ENCODE assay signal across 29 mouse cellular contexts in the genomic region with DNA sequence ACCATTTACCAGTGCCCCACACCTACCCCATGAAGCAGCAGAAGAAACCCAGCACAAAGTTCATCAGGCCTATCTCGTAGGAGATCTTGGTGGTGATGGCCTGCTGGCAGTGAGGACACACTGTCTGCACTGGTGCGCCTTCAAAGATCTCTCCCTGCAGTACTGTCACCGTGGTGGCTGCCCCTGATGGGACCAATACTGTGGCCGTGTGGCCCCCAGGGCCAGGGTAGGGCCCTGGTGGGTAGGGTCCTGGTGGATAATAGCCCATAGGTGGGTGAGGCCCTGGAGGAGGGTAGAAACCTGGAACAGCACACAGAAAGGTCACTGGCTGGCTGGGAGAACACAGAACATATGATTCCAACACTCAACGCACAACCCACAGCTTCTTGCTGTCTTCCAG. TPM values are rescaled to one million over a fixed set of nuclear protein-coding genes. Genes with fewer than 3 reads are reported as not detected.
DNase-seq lines count a peak whose midpoint lies in the region; ATAC-seq and TF ChIP-seq lines count a peak whose summit lies in the region.
"Had no signal": no experiment of that assay in that cellular context is flagged by ENCODE, and none has a peak within 500 bp of the region (broad histone marks: within the 10 kb centered on the region; RNA-seq: fewer than 3 reads in every experiment).

No protein-coding gene starts in this region.

- ATAC-seq in heart, embryonic 12.5 days (ENCODE audit: insufficient number of reproducible peaks, low FRiP score) = no peak
- 0 out of 2 replicates have a peak, but pooled peaks have one; percentile 15 for ATAC-seq in kidney, embryonic 15.5 days (replicated peaks; ENCODE audit: low FRiP score)
- ATAC-seq in liver, embryonic 13.5 days (ENCODE audit: low read depth) = peak; percentile 36; the same call in 1 of the 2 replicates
- no peak for ATAC-seq in liver, postnatal 0 days
- peak; percentile 20; the same call in 1 of the 2 replicates for ATAC-seq in megakaryocyte progenitor cell, adult 5-6 weeks (replicated peaks; ENCODE audit: poor library complexity)
- ATAC-seq: CD4-positive, CD25-positive, alpha-beta regulatory T cell, adult 4 months; forebrain, embryonic 15.5 days; inflammation-experienced regulatory T-cells, adult 6 months had no signal

- no peak overlapping the region for H3K27ac ChIP-seq in heart, embryonic 10.5 days
- no peak overlapping the region for H3K27ac ChIP-seq in heart, embryonic 12.5 days (ENCODE audit: poor library complexity, severe bottlenecking)
- H3K27ac ChIP-seq in kidney, embryonic 15.5 days = no peak overlapping the region
- no peak overlapping the region for H3K27ac ChIP-seq in liver, embryonic 13.5 days
- no peak overlapping the region for H3K27ac ChIP-seq in liver, postnatal 0 days (ENCODE audit: low read depth)
- H3K27ac ChIP-seq: embryonic facial prominence, embryonic 10.5 days; embryonic facial prominence, embryonic 13.5 days; forebrain, embryonic 12.5 days; forebrain, embryonic 15.5 days; heart, embryonic 15.5 days; hindbrain, embryonic 10.5 days; hindbrain, embryonic 15.5 days had no signal

- H3K27me3 ChIP-seq in heart, embryonic 10.5 days (ENCODE audit: insufficient read depth, poor library complexity, severe bottlenecking) = no peaks in the 10 kb centered on the region
- H3K27me3 ChIP-seq in heart, embryonic 12.5 days (replicated peaks) = no peaks in the 10 kb centered on the region
- no peaks in the 10 kb centered on the region for H3K27me3 ChIP-seq in kidney, embryonic 15.5 days
- no peaks in the 10 kb centered on the region for H3K27me3 ChIP-seq in liver, embryonic 13.5 days
- H3K27me3 ChIP-seq in liver, postnatal 0 days (ENCODE audit: insufficient read depth, low read length) = no peaks in the 10 kb centered on the region
- H3K27me3 ChIP-seq: embryonic facial prominence, embryonic 13.5 days; forebrain, embryonic 12.5 days; forebrain, embryonic 15.5 days; heart, embryonic 15.5 days; hindbrain, embryonic 15.5 days had no signal

- H3K36me3 ChIP-seq in heart, embryonic 10.5 days = peaks cover 75% of the 10 kb centered on the region
- H3K36me3 ChIP-seq in heart, embryonic 12.5 days = peaks cover 74% of the 10 kb centered on the region
- peaks cover 82% of the 10 kb centered on the region for H3K36me3 ChIP-seq in kidney, embryonic 15.5 days
- H3K36me3 ChIP-seq in liver, embryonic 13.5 days = peaks cover 66% of the 10 kb centered on the region
- H3K36me3 ChIP-seq in liver, postnatal 0 days (replicated peaks; ENCODE audit: insufficient read depth, low read length) = peaks cover 63% of the 10 kb centered on the region

- no peak overlapping the region for H3K4me3 ChIP-seq in heart, embryonic 10.5 days
- no peak overlapping the region for H3K4me3 ChIP-seq in heart, embryonic 12.5 days
- H3K4me3 ChIP-seq in kidney, embryonic 15.5 days (replicated peaks) = no peak overlapping the region
- H3K4me3 ChIP-seq in liver, embryonic 13.5 days (replicated peaks) = no peak overlapping the region
- H3K4me3 ChIP-seq in liver, postnatal 0 days (ENCODE audit: low read depth, low read length) = no peak overlapping the region
- H3K4me3 ChIP-seq: embryonic facial prominence, embryonic 10.5 days; embryonic facial prominence, embryonic 13.5 days; erythroblast, embryonic 14.5 days; forebrain, embryonic 12.5 days; forebrain, embryonic 15.5 days; heart, embryonic 15.5 days; hindbrain, embryonic 10.5 days; hindbrain, embryonic 15.5 days had no signal

- 89% methylated on average over 5 of the region's 5 CpGs for WGBS in heart, embryonic 10.5 days
- 93% methylated on average over 5 of the region's 5 CpGs for WGBS in heart, embryonic 12.5 days
- WGBS in kidney, embryonic 15.5 days = 93% methylated on average over 5 of the region's 5 CpGs
- WGBS in liver, embryonic 13.5 days (ENCODE audit: insufficient replicate concordance) = 83% methylated on average over 5 of the region's 5 CpGs
- WGBS in liver, postnatal 0 days (ENCODE audit: insufficient replicate concordance) = 84% methylated on average over 5 of the region's 5 CpGs

- H3K4me2 ChIP-seq in heart, embryonic 12.5 days = no peak overlapping the region
- no peak overlapping the region for H3K4me2 ChIP-seq in kidney, embryonic 15.5 days
- H3K4me2 ChIP-seq in liver, embryonic 13.5 days = no peak overlapping the region
- no peak overlapping the region for H3K4me2 ChIP-seq in liver, postnatal 0 days (ENCODE audit: low read depth, low read length)
- H3K4me2 ChIP-seq: embryonic facial prominence, embryonic 13.5 days; forebrain, embryonic 12.5 days; forebrain, embryonic 15.5 days; heart, embryonic 11.5 days; heart, embryonic 15.5 days; hindbrain, embryonic 15.5 days had no signal

- H3K4me1 ChIP-seq in heart, embryonic 10.5 days = peaks cover 8% of the 10 kb centered on the region; the same call in 1 of the 2 replicates
- peaks cover 22% of the 10 kb centered on the region for H3K4me1 ChIP-seq in heart, embryonic 12.5 days (replicated peaks)
- peaks cover 5% of the 10 kb centered on the region; the same call in 1 of the 2 replicates for H3K4me1 ChIP-seq in kidney, embryonic 15.5 days
- peaks cover 8% of the 10 kb centered on the region for H3K4me1 ChIP-seq in liver, embryonic 13.5 days (replicated peaks)
- peaks cover 7% of the 10 kb centered on the region for H3K4me1 ChIP-seq in liver, postnatal 0 days (ENCODE audit: insufficient read depth)
- H3K4me1 ChIP-seq: embryonic facial prominence, embryonic 10.5 days; forebrain, embryonic 12.5 days; hindbrain, embryonic 10.5 days had no signal

- no peak for TF ChIP-seq EP300 in liver, postnatal 0 days (IDR thresholded peaks at IDR 0.05; ENCODE audit: low read depth)

- no peak overlapping the region for H3K9ac ChIP-seq in heart, embryonic 12.5 days
- no peak overlapping the region for H3K9ac ChIP-seq in kidney, embryonic 15.5 days
- H3K9ac ChIP-seq in liver, embryonic 13.5 days = no peak overlapping the region
- no peak overlapping the region for H3K9ac ChIP-seq in liver, postnatal 0 days (replicated peaks)
- H3K9ac ChIP-seq: embryonic facial prominence, embryonic 13.5 days; forebrain, embryonic 12.5 days; forebrain, embryonic 15.5 days; heart, embryonic 15.5 days; hindbrain, embryonic 15.5 days had no signal

- peak; percentile 73 for DNase-seq in heart, embryonic 10.5 days (ENCODE audit: low spot score)
- DNase-seq in kidney, postnatal 36 days = no peak
- no peak for DNase-seq in liver, embryonic 13.5 days
- no peak for DNase-seq in liver, postnatal 0 days
- no peak for DNase-seq in adrenal gland, adult 8-10 months
- DNase-seq: adrenal gland, adult 2 months; adrenal gland, postnatal 25 days; cerebellum, adult 8-10 months; cerebellum, postnatal 10 days; cerebellum, postnatal 36 days; embryo, embryonic 11 days; gastrocnemius, postnatal 10 days; heart, adult 18-20 months; heart, postnatal 10 days; heart, postnatal 36 days had no signal

- TF ChIP-seq CTCF in liver, postnatal 0 days (IDR thresholded peaks at IDR 0.05; ENCODE audit: low read depth) = no peak

- H3K9me3 ChIP-seq in heart, embryonic 10.5 days = no peaks in the 10 kb centered on the region
- no peaks in the 10 kb centered on the region for H3K9me3 ChIP-seq in heart, embryonic 12.5 days (replicated peaks)
- H3K9me3 ChIP-seq in kidney, embryonic 15.5 days (replicated peaks) = no peaks in the 10 kb centered on the region
- no peaks in the 10 kb centered on the region for H3K9me3 ChIP-seq in liver, embryonic 13.5 days (replicated peaks)
- no peaks in the 10 kb centered on the region for H3K9me3 ChIP-seq in liver, postnatal 0 days (ENCODE audit: low read length)
- H3K9me3 ChIP-seq: embryonic facial prominence, embryonic 10.5 days; embryonic facial prominence, embryonic 13.5 days; forebrain, embryonic 12.5 days; forebrain, embryonic 15.5 days; heart, embryonic 15.5 days; hindbrain, embryonic 10.5 days; hindbrain, embryonic 15.5 days had no signal

RNA-seq across cellular contexts. Expression of a gene that starts 21.4 kb away (rescaled TPM):
- polyA plus RNA-seq in heart, embryonic 10.5 days (2016; fragmentation: Nextera tagmentation; extraction: Ambion mirVana) = 121 and 152 TPM in 2 replicates
- 122 and 132 TPM in 2 replicates for polyA plus RNA-seq in heart, embryonic 12.5 days (2016; fragmentation: Nextera tagmentation; extraction: Ambion mirVana)
- polyA plus RNA-seq in kidney, embryonic 15.5 days (2015; fragmentation: Nextera tagmentation; extraction: Ambion mirVana) = 101 and 108 TPM in 2 replicates
- polyA plus RNA-seq in liver, embryonic 13.5 days (2015; fragmentation: Nextera tagmentation; extraction: Ambion mirVana) = 16.7 and 17.9 TPM in 2 replicates
- polyA plus RNA-seq in liver, postnatal 0 days (2015; fragmentation: Nextera tagmentation; extraction: Ambion mirVana) = 46.8 and 50.3 TPM in 2 replicates
- 10.3 and 12.2 TPM in 2 replicates for total RNA-seq in megakaryocyte progenitor cell, adult 5-6 weeks (2015)
- total RNA-seq in megakaryocyte progenitor cell, adult 5-6 weeks (2017) = 10.7 and 11.5 TPM in 2 replicates
- 100 to 1,000 TPM; 120 to 148 (median 143) TPM for total RNA-seq in adrenal gland, adult 8-10 months (2022)

RNA-seq across cellular contexts. Expression of a gene that starts 42.6 kb away (rescaled TPM):
- polyA plus RNA-seq in heart, embryonic 10.5 days (2016; fragmentation: Nextera tagmentation; extraction: Ambion mirVana) = 101 and 104 TPM in 2 replicates
- polyA plus RNA-seq in heart, embryonic 12.5 days (2016; fragmentation: Nextera tagmentation; extraction: Ambion mirVana) = 84.5 and 90.1 TPM in 2 replicates
- 106 and 111 TPM in 2 replicates for polyA plus RNA-seq in kidney, embryonic 15.5 days (2015; fragmentation: Nextera tagmentation; extraction: Ambion mirVana)
- polyA plus RNA-seq in liver, embryonic 13.5 days (2015; fragmentation: Nextera tagmentation; extraction: Ambion mirVana) = 38.9 and 40.1 TPM in 2 replicates
- polyA plus RNA-seq in liver, postnatal 0 days (2015; fragmentation: Nextera tagmentation; extraction: Ambion mirVana) = 56.8 and 57.7 TPM in 2 replicates
- total RNA-seq in megakaryocyte progenitor cell, adult 5-6 weeks (2015) = 68.6 and 81.1 TPM in 2 replicates
- 74.7 and 78.8 TPM in 2 replicates for total RNA-seq in megakaryocyte progenitor cell, adult 5-6 weeks (2017)
- total RNA-seq in adrenal gland, adult 8-10 months (2022) = 100 to 1,000 TPM in 1 of 4 experiments, 10 to 100 TPM in 3; 89.6 to 120 (median 94.1) TPM

RNA-seq across cellular contexts. Expression of a gene that starts 49.6 kb away (rescaled TPM):
- polyA plus RNA-seq in heart, embryonic 10.5 days (2016; fragmentation: Nextera tagmentation; extraction: Ambion mirVana) = 63.3 and 97.6 TPM in 2 replicates
- 37.2 and 37.8 TPM in 2 replicates for polyA plus RNA-seq in heart, embryonic 12.5 days (2016; fragmentation: Nextera tagmentation; extraction: Ambion mirVana)
- 98.2 and 99.8 TPM in 2 replicates for polyA plus RNA-seq in kidney, embryonic 15.5 days (2015; fragmentation: Nextera tagmentation; extraction: Ambion mirVana)
- 48.0 and 48.2 TPM in 2 replicates for polyA plus RNA-seq in liver, embryonic 13.5 days (2015; fragmentation: Nextera tagmentation; extraction: Ambion mirVana)
- polyA plus RNA-seq in liver, postnatal 0 days (2015; fragmentation: Nextera tagmentation; extraction: Ambion mirVana) = 20.4 and 24.1 TPM in 2 replicates
- 61.8 and 64.7 TPM in 2 replicates for total RNA-seq in megakaryocyte progenitor cell, adult 5-6 weeks (2015)
- 65.5 and 70.5 TPM in 2 replicates for total RNA-seq in megakaryocyte progenitor cell, adult 5-6 weeks (2017)
- total RNA-seq in adrenal gland, adult 8-10 months (2022) = 1 to 10 TPM; 2.3 to 9.0 (median 4.8) TPM

Comparison
In these comparisons a context has a peak if more than half of its experiments do, and no peak if none do; other contexts are left out.
1. ATAC-seq: peak in kidney, embryonic 15.5 days (single experiment), liver, embryonic 13.5 days (single experiment) and megakaryocyte progenitor cell, adult 5-6 weeks (single experiment); none in heart, embryonic 12.5 days (single experiment) and liver, postnatal 0 days (single experiment).